Mouse (Mus musculus): ENCODE results near the gene Obp2a. TPM values are rescaled to one million over a fixed set of nuclear protein-coding genes. Genes with fewer than 3 reads are reported as not detected.
"Not testable (repeated sequence)": the region's sequence is repeated elsewhere in the genome, so short reads cannot be mapped to it uniquely, and the experiment has no call there.

Obp2a gene
- polyA plus RNA-seq (2012; rRNA removed), result not detected in 2 replicates

GRCm38 (mm10) chr2:25699743-25700142 lies at the start of gene Obp2a:
Gene Obp2a, plus strand, starts transcription at chr2:25700043.
- not testable (repeated sequence) for DNase-seq (ENCODE audit: low read depth)

- no peak for TF ChIP-seq CTCF (IDR thresholded peaks at IDR 0.05; ENCODE audit: borderline replicate concordance, extremely low read depth, insufficient read depth, insufficient read length)
These were observed 46.9 kb upstream of the Obp2a start, which contains the start of gene Lcn8 for GRCm38 (mm10) chr2:25652902-25653301. Gene Lcn8, plus strand, starts transcription at chr2:25653120.

GRCm38 (mm10) chr2:25654502-25654901 lies 45.3 kb upstream of the Obp2a start:
- DNase-seq (ENCODE audit: low read depth), result no peak
- TF ChIP-seq CTCF (IDR thresholded peaks at IDR 0.05; ENCODE audit: borderline replicate concordance, extremely low read depth, insufficient read depth, insufficient read length), result no peak
- TF ChIP-seq POLR2A (IDR thresholded peaks at IDR 0.05; ENCODE audit: borderline replicate concordance, extremely low read depth, insufficient read depth, insufficient read length, poor library complexity, severe bottlenecking), result no peak

More at GRCm38 (mm10) chr2:25652902-25653301, 46.9 kb upstream of the Obp2a start, which contains the start of gene Lcn8:
- no peak for DNase-seq (ENCODE audit: low read depth)

- no peak for DNase-seq (ENCODE audit: low read depth)
These were observed 43.2 kb upstream of the Obp2a start for GRCm38 (mm10) chr2:25656691-25657090.

GRCm38 (mm10) chr2:25657246-25657645 lies 42.6 kb upstream of the Obp2a start:
- no peak for TF ChIP-seq CTCF (IDR thresholded peaks at IDR 0.05; ENCODE audit: borderline replicate concordance, extremely low read depth, insufficient read depth, insufficient read length)
- no peak for TF ChIP-seq POLR2A (IDR thresholded peaks at IDR 0.05; ENCODE audit: borderline replicate concordance, extremely low read depth, insufficient read depth, insufficient read length, poor library complexity, severe bottlenecking)
- peak; percentile 5 for DNase-seq (ENCODE audit: low read depth)

More at GRCm38 (mm10) chr2:25656691-25657090, 43.2 kb upstream of the Obp2a start:
- TF ChIP-seq CTCF (IDR thresholded peaks at IDR 0.05; ENCODE audit: borderline replicate concordance, extremely low read depth, insufficient read depth, insufficient read length), result no peak
- no peak for TF ChIP-seq POLR2A (IDR thresholded peaks at IDR 0.05; ENCODE audit: borderline replicate concordance, extremely low read depth, insufficient read depth, insufficient read length, poor library complexity, severe bottlenecking)

GRCm38 (mm10) chr2:25657652-25658051 lies 42.2 kb upstream of the Obp2a start, which contains the start of gene Lcn5:
Gene Lcn5, plus strand, starts transcription at chr2:25657952.
- no peak for DNase-seq (ENCODE audit: low read depth)
- TF ChIP-seq CTCF (IDR thresholded peaks at IDR 0.05; ENCODE audit: borderline replicate concordance, extremely low read depth, insufficient read depth, insufficient read length) (no peak), POLR2A (IDR thresholded peaks at IDR 0.05; ENCODE audit: borderline replicate concordance, extremely low read depth, insufficient read depth, insufficient read length, poor library complexity, severe bottlenecking) (no peak)

GRCm38 (mm10) chr2:25660279-25660678 lies 39.6 kb upstream of the Obp2a start:
- DNase-seq (ENCODE audit: low read depth), result no peak
- TF ChIP-seq CTCF (IDR thresholded peaks at IDR 0.05; ENCODE audit: borderline replicate concordance, extremely low read depth, insufficient read depth, insufficient read length) (no peak), POLR2A (IDR thresholded peaks at IDR 0.05; ENCODE audit: borderline replicate concordance, extremely low read depth, insufficient read depth, insufficient read length, poor library complexity, severe bottlenecking) (no peak)

- no peak for DNase-seq (ENCODE audit: low read depth)
- TF ChIP-seq CTCF (IDR thresholded peaks at IDR 0.05; ENCODE audit: borderline replicate concordance, extremely low read depth, insufficient read depth, insufficient read length), result no peak
- no peak for TF ChIP-seq POLR2A (IDR thresholded peaks at IDR 0.05; ENCODE audit: borderline replicate concordance, extremely low read depth, insufficient read depth, insufficient read length, poor library complexity, severe bottlenecking)
These were observed 38.4 kb upstream of the Obp2a start for GRCm38 (mm10) chr2:25661245-25661970.

GRCm38 (mm10) chr2:25663511-25663910 lies 36.3 kb upstream of the Obp2a start:
- DNase-seq (ENCODE audit: low read depth), result peak; percentile 21
- TF ChIP-seq CTCF (IDR thresholded peaks at IDR 0.05; ENCODE audit: borderline replicate concordance, extremely low read depth, insufficient read depth, insufficient read length) (peak; percentile 64; the same call in 1 of the 2 replicates), POLR2A (IDR thresholded peaks at IDR 0.05; ENCODE audit: borderline replicate concordance, extremely low read depth, insufficient read depth, insufficient read length, poor library complexity, severe bottlenecking) (no peak)

- no peak for DNase-seq (ENCODE audit: low read depth)
- TF ChIP-seq CTCF (IDR thresholded peaks at IDR 0.05; ENCODE audit: borderline replicate concordance, extremely low read depth, insufficient read depth, insufficient read length) (no peak), POLR2A (IDR thresholded peaks at IDR 0.05; ENCODE audit: borderline replicate concordance, extremely low read depth, insufficient read depth, insufficient read length, poor library complexity, severe bottlenecking) (no peak)
These were observed 35.7 kb upstream of the Obp2a start for GRCm38 (mm10) chr2:25664125-25664524.

- no peak for DNase-seq (ENCODE audit: low read depth)
- TF ChIP-seq CTCF (IDR thresholded peaks at IDR 0.05; ENCODE audit: borderline replicate concordance, extremely low read depth, insufficient read depth, insufficient read length), result no peak
These were observed 33.3 kb upstream of the Obp2a start for GRCm38 (mm10) chr2:25666516-25666915.

GRCm38 (mm10) chr2:25676486-25676885 lies 23.4 kb upstream of the Obp2a start, which contains the start of gene Lcn6:
Gene Lcn6, plus strand, starts transcription at chr2:25676786.
- DNase-seq (ENCODE audit: low read depth), result no peak
- TF ChIP-seq POLR2A (IDR thresholded peaks at IDR 0.05; ENCODE audit: borderline replicate concordance, extremely low read depth, insufficient read depth, insufficient read length, poor library complexity, severe bottlenecking) (no peak), CTCF (IDR thresholded peaks at IDR 0.05; ENCODE audit: borderline replicate concordance, extremely low read depth, insufficient read depth, insufficient read length) (no peak)

All from brain, embryonic 14.5 days (tissue).